Mouse (Mus musculus): ENCODE results near the gene Ucp2.

Gene Ucp2

DNA sequence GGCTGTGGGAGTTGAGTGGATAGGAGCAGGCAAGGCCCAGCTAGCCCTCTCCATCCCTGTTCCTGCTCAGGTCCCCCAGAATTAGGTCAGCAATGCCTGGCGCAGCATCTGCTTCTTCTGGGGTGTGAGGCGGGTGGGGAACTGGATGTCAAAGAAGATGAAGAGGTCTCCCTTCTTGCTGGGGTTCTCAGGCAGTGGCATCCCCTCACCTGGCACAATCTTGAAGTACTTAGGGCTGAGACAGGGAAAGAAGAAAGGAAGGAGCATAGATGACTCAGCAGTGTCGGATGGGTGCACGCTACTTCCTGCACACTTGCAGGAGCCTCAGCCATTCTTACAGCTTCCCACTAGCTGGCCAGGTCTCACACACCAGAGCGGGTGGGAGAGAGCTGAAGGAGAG lies 9.9 kb downstream of the Ucp2 start:
- DNase-seq (ENCODE audit: low read depth) = no peak

GRCm38 (mm10) chr7:100504740-100505487 lies 11.8 kb downstream of the Ucp2 start:
- DNase-seq (ENCODE audit: low read depth) = no peak

DNA sequence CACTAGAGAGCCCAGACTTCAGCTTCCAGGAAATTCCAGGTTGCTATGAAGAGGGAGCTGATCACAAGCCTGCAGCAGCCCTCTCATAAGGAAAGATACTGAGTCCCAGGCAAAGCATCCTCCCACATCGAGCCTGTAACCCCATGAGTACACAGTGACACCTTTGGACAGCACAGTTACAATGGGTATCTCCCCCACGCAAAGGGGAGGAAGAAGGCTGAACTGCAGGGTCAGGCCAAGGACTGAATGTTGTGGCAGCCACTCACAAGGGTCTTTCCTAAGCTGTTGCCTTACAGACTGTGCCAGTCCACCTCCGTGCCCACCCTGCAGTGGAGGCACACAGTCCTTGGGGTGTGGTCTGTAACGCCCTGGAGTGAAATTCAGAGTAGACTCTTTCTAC lies 13.4 kb downstream of the Ucp2 start:
- DNase-seq (ENCODE audit: low read depth) = no peak

DNA sequence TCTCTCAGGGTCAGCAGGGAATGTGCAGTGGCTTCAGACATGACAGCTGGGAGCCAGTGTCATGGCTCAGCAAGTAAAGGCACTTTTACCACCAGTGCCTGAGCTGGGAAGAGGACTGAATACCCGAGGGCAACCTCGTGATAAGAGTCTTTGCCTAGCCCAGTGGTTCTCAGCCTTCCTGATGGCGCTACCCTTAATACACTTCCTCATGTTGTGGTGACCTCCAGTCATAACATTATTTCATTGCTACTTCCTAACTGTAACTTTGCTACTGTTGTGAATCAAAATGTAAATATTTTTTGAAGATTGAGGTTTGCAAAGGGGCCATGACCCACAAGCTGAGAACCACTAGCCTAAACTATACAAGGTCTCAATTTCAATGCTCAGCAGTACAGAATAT lies 15.5 kb downstream of the Ucp2 start:
- no peak for DNase-seq (ENCODE audit: low read depth)

DNA sequence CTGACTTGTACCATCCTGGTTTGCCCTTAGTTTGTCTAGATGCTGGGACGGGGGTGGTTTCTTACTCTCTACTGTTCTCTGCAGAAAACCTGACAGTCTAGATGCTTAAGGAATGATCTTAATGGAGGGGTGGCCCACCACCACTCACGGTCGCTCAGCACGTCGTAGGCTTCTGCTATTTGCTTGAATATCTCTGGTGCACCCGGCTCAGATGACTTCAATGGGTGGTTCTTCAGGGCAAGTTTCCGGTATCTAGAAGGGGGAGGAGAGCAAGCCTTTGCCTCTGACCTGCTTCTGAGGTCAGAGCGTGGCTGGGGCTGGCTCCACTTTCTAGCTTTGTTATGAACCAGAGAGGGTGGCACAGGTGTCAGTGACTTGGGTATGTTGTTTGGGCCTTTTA lies 18.5 kb downstream of the Ucp2 start:
- DNase-seq (ENCODE audit: low read depth) = no peak

GRCm38 (mm10) chr7:100514573-100514972 lies 21.4 kb downstream of the Ucp2 start, which contains the start of gene Dnajb13:
Dnajb13 (minus strand) TSS chr7:100514960.
- DNase-seq (ENCODE audit: low read depth) = no peak

DNA sequence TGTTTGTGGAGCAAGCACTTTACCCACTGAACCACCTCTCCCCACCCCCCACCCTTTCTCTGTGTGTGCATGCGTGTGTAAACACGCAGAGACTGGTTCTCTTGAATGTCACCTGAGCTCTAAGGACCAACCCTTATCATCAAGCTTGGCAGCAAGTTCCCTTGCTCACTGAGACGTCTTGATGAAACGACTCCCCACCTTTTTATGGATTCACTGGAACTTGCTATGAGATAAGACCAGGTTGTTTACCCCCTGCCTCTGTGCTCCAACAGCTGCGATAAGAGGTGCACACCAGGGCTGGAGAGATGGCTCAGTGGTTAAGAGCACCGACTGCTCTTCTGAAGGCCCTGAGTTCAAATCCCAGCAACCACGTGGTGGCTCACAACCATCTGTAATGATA lies 27.1 kb downstream of the Ucp2 start:
- DNase-seq (ENCODE audit: low read depth) = no peak

DNA sequence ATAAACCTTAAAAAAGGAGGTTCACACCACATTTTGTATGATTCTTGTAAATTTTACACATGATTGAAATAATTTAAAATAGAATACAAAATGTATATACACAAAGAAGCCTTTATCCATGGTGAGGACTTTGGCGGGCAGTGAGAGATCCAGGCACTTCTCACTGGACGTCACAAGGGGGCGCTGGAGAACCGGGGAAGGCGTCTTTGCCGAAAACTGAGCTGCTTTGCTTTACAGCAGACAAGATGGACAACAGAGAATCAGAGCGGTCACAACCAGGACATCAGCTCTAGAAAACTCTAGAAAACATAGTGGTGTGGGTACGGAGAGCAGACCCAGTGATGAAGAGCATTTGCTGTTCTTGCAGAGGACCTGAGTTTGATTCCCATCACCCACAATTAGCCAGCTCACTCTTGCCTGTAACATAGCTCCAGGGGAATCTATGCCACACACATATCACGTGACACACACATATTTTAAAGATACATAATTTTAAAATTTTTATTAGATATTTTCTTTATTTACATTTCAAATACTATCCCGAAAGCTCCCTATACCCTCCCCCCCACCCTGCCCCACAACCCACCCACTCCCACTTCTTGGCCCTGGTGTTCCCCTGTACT lies 27.6 kb downstream of the Ucp2 start:
- peak; percentile 88 for DNase-seq (ENCODE audit: low read depth)

GRCm38 (mm10) chr7:100522222-100522621 lies 29.1 kb downstream of the Ucp2 start:
- no peak for DNase-seq (ENCODE audit: low read depth)

- no peak for DNase-seq (ENCODE audit: low read depth)
Measured at GRCm38 (mm10) chr7:100524669-100525068, 31.5 kb downstream of the Ucp2 start.

- DNase-seq (ENCODE audit: low read depth) = no peak
Measured at GRCm38 (mm10) chr7:100530766-100531165, 37.6 kb downstream of the Ucp2 start.

DNA sequence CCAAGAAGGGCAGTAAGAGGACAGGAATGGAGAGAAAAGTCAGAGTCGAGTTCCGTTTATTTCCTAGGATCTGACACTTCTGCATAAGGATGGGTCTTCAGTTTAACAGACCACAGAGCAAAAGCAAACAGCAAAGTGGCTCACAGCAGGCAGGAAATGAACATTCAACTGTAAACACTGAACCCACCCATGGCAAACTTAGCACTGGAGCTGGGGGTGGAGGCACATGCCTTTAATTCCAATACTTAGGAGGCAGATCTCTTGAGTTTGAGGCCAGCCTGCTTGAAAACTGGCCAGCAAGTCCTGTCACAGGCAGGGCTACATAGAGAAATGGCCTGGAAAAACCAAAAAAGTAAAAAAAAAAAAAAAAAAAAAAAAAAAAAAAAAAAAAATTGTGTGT lies 40.4 kb downstream of the Ucp2 start:
- DNase-seq (ENCODE audit: low read depth) = no peak

GRCm38 (mm10) chr7:100534216-100534615 lies 41.1 kb downstream of the Ucp2 start:
- DNase-seq (ENCODE audit: low read depth) = no peak

- no peak for DNase-seq (ENCODE audit: low read depth)
Measured at GRCm38 (mm10) chr7:100535831-100536230, 42.7 kb downstream of the Ucp2 start.

GRCm38 (mm10) chr7:100536804-100537518 lies 43.8 kb downstream of the Ucp2 start, which contains the start of gene Coa4:
Coa4 (plus strand) TSS chr7:100537071.
- peak; percentile 90 for DNase-seq (ENCODE audit: low read depth)

GRCm38 (mm10) chr7:100537519-100537902 lies 44.4 kb downstream of the Ucp2 start:
- peak; percentile 8 for DNase-seq (ENCODE audit: low read depth)

DNA sequence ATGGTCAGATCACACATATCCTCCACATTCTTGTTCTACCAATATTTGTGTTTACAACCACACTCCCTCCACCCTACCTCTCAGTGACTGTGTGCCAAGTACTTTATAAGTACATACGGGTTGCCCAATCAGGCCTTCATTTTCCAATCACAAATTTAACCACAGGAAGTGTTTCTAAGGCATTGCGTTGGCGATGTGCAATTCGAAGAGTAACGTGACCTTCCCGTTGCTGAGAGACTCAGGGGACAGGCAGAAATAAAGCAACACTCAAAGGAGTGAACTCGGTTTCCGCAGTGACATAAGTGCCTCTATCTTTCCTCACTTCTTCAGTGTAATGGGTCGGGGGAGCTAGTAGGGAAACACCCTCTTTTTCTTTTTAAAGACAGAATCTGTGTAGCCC lies 46.4 kb downstream of the Ucp2 start:
- no peak for DNase-seq (ENCODE audit: low read depth)

- no peak for DNase-seq (ENCODE audit: low read depth)
Measured at GRCm38 (mm10) chr7:100544437-100544836, 51.3 kb downstream of the Ucp2 start.

DNA sequence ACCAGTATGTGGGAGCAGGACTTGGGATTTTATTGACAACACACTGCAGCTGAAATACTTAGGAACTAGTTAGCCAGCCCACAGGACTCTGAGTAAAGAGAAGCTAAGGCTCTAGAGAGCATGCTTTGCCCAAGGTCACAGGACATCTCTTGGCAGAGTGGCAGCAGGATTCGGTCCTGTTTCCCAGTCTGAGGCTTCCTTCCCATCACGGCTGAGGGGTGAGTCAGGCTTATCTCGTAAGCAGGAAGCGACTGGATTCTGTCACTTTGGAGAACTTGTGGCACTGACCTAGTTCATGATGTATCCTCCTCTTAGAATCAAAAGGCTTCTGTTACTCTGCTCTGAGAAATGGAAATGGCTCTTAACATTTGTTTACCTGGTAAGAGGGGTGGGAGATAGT lies 54.5 kb downstream of the Ucp2 start:
- no peak for DNase-seq (ENCODE audit: low read depth)

GRCm38 (mm10) chr7:100549796-100550195 lies 56.7 kb downstream of the Ucp2 start:
- no peak for DNase-seq (ENCODE audit: low read depth)

DNA sequence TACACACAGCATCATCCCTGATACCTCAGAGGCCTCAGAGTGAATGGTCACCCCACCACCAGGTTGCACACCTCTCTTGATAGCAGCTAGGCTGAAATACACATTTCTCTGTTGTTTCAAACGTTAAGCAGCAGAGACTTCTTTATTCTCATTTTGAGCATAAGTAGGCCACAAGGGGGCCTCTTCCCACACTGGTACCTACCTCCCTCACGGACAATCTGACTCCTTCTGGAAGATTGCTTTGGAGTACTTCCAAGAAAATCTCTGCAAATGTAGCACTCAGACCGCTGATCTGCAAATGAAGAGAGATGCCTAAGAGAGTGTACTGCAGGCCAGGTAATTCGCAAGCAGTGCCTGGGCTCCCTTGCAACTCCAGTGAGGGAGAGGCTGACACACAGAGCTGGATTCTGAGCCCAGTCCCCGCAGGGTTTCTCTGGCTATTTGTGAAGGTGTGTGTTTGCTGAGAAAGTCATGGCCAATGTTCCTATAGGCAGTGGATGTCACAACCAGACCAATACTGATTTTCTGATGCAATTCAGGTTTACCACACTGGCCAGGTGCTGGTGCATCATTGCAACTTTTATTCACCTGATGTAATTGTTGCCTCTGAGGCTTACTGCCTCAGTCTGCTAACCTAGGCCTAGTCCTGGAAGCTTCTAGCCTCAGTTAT lies 57.3 kb downstream of the Ucp2 start:
- DNase-seq (ENCODE audit: low read depth) = peak; percentile 68

Data from NIH3T3 (cell line).